Mouse (Mus musculus): ENCODE data around the gene Gcnt2.

The Gcnt2 gene

GRCm38 (mm10) chr13:40859652-40860399 is at the start of gene Gcnt2:
Gene Gcnt2, plus strand, starts transcription at chr13:40859754.
- in situ Hi-C loops (cut with MboI, MseI): no loop called here

GRCm38 (mm10) chr13:40820617-40821016 is 38.9 kb upstream of the Gcnt2 start:
- in situ Hi-C loops (cut with MboI, MseI): loop anchor here in 1 of 2 experiments (5.0 kb wide), 1 partner anchor 82 kb away; no protein-coding TSS in a partner anchor

DNA sequence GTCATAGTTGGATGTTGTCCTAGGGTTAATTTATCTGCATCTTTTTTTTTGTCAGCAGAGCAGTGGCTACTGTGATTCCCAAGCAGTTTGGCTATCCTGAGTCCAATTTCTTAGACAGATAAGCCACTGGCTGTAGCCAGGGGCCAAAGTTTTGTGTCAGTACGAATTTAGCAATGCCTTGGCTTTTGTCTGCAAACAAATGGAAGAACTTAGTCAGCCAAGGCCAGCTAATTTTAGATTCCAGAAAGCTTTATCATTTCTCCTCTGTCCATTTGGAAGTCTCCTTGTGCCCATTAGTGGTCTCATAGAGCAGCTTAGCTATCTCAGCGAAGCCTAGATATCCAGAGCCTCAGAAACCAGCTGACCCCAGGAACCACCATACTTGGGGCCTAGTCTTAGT is 37.6 kb upstream of the Gcnt2 start:
- in situ Hi-C loops (cut with MboI, MseI): loop anchor here in 1 of 2 experiments (5.0 kb wide), 1 partner anchor 80 kb away; no protein-coding TSS in a partner anchor

DNA sequence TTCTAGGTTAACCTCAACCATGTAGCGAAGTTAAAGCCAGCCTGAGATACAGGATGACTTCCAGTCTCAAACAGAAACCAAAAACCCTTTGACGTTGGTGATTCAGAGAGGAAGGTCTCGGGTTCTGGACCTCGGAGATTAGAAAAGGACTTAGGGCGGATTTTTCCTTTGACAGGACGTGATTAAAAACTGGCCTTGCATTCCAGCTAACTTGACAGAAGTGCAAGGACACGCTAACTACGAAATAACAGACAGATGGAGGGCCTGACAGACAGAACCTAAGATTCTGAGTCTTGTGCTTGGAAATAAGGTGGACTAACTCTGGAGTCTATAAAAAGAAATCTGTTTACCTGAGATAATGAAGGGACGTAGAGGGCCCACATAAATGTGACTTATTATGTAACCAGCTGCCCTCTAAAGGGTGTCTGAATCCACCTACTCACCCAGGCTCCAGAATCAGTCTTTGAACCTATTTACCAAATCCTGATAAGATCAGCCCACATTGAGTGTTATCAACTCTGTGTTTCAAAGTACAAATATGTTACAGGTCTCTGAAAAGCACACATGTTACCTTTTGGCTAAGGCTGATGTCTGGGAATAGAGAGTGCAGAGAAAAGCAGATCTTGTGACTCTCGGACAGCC is 18.3 kb upstream of the Gcnt2 start:
- in situ Hi-C loops (cut with MboI, MseI): loop anchor here (5.0 to 10.0 kb wide), 2 partner anchors 136 to 174 kb away; partner anchors contain the start of gene Tmem14c (in 1 of the 2)

- in situ Hi-C loops (cut with MboI, MseI): loop anchor here (5.0 to 10.0 kb wide), 2 partner anchors 135 to 173 kb away; partner anchors contain the start of gene Tmem14c (in 1 of the 2)
These were observed 17.4 kb upstream of the Gcnt2 start for GRCm38 (mm10) chr13:40842141-40842540.

- in situ Hi-C loops (cut with MboI, MseI): loop anchor here (5.0 to 10.0 kb wide), 2 partner anchors 134 to 171 kb away; partner anchors contain the start of gene Tmem14c (in 1 of the 2)
These were observed 16.0 kb upstream of the Gcnt2 start for GRCm38 (mm10) chr13:40843418-40844067.

DNA sequence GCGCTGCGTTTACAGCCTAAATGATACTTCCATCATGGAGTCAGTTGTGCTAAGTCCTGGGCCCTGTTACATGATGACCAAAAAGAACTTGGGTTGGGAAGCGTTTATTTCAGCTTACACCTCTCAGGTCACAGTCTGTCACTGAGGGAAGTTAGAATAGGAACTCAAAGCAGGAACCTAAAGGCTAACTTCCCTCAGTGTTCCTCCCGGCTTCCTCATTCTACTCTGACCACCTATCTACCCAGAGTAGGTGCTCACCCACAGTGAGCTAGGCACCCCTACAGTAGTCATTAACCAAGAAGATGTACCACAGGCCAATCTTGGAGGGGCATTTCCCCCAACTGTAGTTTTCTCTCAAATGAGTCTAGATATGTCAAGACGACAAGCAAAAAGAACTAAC is 15.4 kb upstream of the Gcnt2 start:
- in situ Hi-C loops (cut with MboI, MseI): loop anchor here (5.0 to 10.0 kb wide), 2 partner anchors 133 to 171 kb away; partner anchors contain the start of gene Tmem14c (in 1 of the 2)

DNA sequence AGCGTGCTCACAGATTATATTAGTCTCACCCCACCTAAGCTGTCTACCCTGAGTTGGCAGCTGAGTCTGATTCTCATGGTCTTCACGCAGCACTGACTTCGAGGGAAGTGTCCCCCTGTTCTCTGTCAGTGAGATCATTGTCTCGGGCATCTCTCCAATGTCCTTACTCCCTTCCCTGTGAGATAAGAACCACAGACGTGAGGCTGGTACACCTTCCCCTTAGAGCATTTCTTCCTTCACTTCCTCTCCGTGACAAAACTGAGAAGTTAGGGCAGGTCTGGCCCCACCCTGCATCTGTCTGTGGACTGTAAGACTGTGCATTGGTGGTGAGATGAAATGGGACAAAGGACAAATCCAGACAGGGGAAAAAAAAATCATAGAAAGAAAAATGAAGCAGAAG is 13.6 kb upstream of the Gcnt2 start:
- in situ Hi-C loops (cut with MboI, MseI): loop anchor here (5.0 to 10.0 kb wide), 3 partner anchors 169 to 396 kb away; partner anchors contain the start of gene Tmem14c (in 1 of the 2)

GRCm38 (mm10) chr13:40846375-40846774 is 13.2 kb upstream of the Gcnt2 start:
- in situ Hi-C loops (cut with MboI, MseI): loop anchor here (5.0 to 10.0 kb wide), 3 partner anchors 168 to 396 kb away; partner anchors contain the start of gene Tmem14c (in 1 of the 2)

DNA sequence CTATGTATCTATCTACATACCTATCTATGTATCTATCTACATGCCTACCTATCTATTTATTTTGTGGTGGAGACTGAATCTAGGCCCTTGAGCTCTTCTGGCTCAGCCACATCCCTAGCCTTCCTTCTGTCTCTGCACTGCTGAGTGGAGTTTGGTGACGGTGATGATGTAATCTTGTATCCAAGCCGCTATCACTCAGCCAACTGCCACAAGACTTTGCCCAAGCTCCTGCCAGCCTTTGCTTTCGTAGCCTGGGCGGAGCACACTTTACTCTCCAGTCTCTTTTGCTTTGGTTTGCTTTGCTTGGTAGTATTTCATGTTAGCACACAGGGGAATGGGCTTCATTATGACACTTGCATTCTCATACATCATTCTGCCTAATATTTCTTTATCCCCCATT is 11.7 kb upstream of the Gcnt2 start:
- in situ Hi-C loops (cut with MboI, MseI): loop anchor here (5.0 to 10.0 kb wide), 3 partner anchors 167 to 394 kb away; partner anchors contain the start of gene Tmem14c (in 1 of the 2)

GRCm38 (mm10) chr13:40850686-40851085 is 8.9 kb upstream of the Gcnt2 start:
- in situ Hi-C loops (cut with MboI, MseI): loop anchor here in 1 of 2 experiments (5.0 kb wide), 1 partner anchor 57 kb away; no protein-coding TSS in a partner anchor

DNA sequence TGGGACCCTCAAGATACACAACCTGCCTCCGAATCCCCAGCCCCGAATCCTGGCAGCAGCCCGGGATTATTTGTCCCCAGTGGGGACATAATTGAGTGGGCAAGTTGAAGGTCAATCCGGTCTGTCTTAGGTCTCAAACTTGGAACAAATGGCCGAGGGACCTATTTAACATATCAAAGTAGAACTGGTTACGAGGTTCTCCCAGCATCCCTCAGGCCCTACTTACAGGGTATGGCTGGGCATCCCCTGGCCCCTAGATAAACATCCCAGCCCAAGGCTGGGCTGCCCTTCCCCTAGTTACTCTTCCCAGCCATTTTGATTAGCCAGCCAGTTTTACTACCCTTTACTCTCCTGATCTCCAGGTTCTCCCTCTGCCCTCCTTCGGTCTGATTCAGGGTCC is 8.3 kb upstream of the Gcnt2 start:
- in situ Hi-C loops (cut with MboI, MseI): loop anchor here in 1 of 2 experiments (5.0 kb wide), 1 partner anchor 56 kb away; no protein-coding TSS in a partner anchor

DNA sequence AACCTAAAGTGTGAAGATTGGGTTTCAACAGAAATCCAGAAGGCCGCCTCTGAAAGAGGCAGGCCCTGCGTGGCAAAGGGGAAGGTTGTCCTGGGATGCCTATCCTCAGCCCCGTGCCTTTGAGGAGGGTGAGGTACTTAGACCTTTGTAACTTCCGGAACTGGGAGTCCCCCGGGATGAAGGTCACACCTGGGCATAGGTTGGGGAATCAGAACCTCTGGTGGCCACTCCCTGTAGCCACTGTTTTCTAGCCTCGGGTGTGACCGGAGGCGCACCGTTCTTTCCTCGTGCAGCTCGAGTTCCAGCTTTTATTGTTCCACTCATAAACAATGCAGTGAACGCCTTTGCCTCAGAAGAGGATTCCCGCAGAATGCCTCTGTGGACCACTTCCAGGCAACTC is 7.6 kb upstream of the Gcnt2 start:
- in situ Hi-C loops (cut with MboI, MseI): loop anchor here in 1 of 2 experiments (5.0 kb wide), 1 partner anchor 55 kb away; no protein-coding TSS in a partner anchor

DNA sequence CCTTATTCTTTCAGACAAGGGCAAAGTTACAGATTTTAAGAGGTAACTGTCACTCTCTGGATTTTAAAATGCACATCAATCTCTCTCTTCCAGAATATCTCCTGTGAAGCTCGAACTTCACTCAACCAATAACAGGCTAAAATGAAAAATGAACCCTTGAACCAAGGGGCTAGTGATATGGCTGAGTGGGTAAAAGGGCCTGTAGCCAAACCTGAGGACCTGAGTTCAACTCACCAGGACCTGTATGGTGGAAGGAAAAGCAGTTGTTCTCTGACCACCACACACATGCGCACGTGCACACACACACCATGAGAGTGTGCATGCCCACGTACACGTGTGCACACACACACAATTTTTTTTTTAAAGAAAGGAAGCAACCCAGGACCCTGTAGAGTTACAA is 6.8 kb upstream of the Gcnt2 start:
- in situ Hi-C loops (cut with MboI, MseI): loop anchor here in 1 of 2 experiments (5.0 kb wide), 1 partner anchor 55 kb away; no protein-coding TSS in a partner anchor

DNA sequence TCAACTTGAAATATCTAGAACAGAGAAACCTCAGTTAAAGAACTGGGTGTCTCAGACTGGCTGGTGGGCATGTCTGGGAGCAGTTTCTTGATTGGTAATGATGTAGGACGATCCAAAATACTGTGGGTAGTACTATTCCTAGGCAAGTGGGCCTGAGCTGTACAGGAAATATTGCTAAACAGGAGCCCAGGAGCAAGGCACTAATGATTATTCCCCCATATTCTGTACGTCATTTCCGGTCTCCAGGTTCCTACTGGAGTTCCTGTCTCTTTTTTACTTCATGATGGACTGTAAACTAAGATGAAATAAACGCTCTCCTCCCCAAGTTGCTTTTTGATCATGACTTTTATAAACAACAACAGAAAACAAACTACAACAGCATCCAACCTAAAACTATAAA is 5.7 kb upstream of the Gcnt2 start:
- in situ Hi-C loops (cut with MboI, MseI): loop anchor here in 1 of 2 experiments (5.0 kb wide), 1 partner anchor 53 kb away; no protein-coding TSS in a partner anchor

- in situ Hi-C loops (cut with MboI, MseI): loop anchor here in 1 of 2 experiments (5.0 kb wide), 1 partner anchor 53 kb away; no protein-coding TSS in a partner anchor
These were observed 5.0 kb upstream of the Gcnt2 start for GRCm38 (mm10) chr13:40854451-40855058.

GRCm38 (mm10) chr13:40855266-40855665 is 4.3 kb upstream of the Gcnt2 start:
- in situ Hi-C loops (cut with MboI, MseI): no loop called here

DNA sequence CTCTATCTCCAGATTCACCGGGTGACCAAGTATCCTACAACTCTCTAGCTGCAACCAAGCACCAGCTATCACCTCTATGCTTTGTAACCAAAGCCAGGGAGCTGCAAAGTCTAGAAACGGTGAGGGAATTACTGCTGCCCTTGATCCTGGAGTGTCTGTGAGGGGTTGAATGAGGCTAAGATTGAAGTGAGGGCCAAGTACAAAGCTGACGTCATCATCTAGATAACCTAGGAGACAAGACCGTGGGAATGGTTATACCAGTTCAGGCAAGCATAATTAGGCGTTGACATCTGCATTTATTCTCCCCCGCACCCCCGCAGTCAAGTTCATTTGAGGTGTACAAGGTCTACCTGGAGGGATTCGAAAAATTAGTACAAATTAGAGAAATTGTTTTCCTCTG is 2.8 kb upstream of the Gcnt2 start:
- in situ Hi-C loops (cut with MboI, MseI): no loop called here

DNA sequence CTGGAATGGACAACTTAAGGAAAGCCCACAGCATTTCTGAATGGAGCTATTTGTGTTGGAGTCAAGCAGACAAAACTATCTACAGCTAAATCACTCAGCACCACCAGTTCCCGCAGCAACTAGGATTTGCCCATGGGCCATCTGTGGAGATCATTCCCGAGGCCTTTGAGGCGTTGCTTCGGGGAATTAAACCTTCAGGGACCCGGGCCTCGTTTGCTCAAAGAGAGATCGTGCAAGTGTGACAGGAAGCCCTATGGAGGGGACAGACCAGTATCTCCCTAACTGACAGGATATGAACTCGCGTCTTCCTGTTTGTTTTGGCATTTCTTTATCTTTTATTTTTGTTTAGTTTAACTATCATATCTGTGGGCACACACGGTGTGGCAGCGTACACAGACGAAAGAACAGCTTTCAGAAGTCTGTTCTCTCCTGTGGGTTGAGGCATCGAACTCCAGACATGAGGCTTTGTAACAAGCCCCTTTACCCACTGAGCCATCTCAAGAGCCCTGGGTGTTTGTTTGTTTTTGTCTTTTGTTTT is 2.2 kb upstream of the Gcnt2 start:
- in situ Hi-C loops (cut with MboI, MseI): no loop called here

- in situ Hi-C loops (cut with MboI, MseI): no loop called here
These were observed 329 bp upstream of the Gcnt2 start for GRCm38 (mm10) chr13:40859225-40859624.

Data from T-helper 17 cell (primary cell).